Mouse (Mus musculus) left cerebral cortex, adult 8-10 months (tissue): ENCODE results near the gene Cdk5rap2. TPM values are rescaled to one million over a fixed set of nuclear protein-coding genes. Genes with fewer than 3 reads are reported as not detected.
A peak's percentile ranks its signal among the peaks of the same experiment; 100 is the strongest.

Source experiments
- DNase-seq, 2 experiments: peaks; one replicate each; pipeline ENCODE4 v3.0.0; 2022; ENCODE audit warnings: low spot score in 2 of 2
- total RNA-seq, 4 experiments: library from RNA; stranded (reverse); gene quantifications; 2 replicates each; pipeline ENCODE4 v1.2.4; 2022

Cdk5rap2 gene
- total RNA-seq, 4 experiments from 2014 or later = 8.0 to 12.0 (median 11.0) TPM

DNA sequence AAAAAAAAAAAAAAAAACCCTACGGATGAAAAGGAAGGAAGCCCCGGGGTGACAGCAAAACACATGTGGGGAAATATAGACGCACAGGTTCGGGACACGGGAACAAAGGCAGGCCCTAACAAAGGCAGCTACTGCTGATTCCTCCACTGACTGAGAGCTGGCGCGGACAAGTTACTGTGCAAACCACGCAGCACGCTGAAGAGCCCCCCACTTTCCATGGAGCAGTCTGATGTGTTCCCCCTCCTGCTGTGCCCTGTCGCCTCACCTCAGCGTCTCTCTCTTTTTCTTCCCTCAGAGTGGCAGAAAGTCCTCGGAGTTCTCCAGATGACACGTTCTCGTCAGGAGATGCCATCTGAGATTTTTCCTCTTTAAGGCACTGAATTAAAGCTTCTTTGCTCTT, 55.8 kb downstream of the Cdk5rap2 start:
- DNase-seq = no peak

DNA sequence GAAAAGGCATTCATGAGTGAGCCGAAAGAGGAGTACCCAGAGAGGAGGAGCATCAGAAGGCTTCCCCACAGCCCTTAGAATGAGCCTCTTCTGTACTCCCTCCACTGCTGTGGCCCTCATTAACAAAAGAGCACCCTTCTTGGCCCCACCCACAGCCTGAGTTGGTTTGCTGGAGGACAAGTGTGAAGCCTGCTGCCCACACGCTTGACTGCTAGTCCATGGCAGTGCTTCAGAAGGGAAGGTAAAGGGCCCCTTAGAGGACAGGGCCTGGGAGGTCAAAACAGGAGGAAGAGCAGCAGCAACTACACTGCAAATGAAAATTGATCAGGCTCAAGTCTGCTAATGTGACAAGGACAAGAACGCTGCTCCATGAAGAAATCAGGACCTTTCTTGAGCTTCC, 56.6 kb downstream of the Cdk5rap2 start:
- DNase-seq = no peak

DNA sequence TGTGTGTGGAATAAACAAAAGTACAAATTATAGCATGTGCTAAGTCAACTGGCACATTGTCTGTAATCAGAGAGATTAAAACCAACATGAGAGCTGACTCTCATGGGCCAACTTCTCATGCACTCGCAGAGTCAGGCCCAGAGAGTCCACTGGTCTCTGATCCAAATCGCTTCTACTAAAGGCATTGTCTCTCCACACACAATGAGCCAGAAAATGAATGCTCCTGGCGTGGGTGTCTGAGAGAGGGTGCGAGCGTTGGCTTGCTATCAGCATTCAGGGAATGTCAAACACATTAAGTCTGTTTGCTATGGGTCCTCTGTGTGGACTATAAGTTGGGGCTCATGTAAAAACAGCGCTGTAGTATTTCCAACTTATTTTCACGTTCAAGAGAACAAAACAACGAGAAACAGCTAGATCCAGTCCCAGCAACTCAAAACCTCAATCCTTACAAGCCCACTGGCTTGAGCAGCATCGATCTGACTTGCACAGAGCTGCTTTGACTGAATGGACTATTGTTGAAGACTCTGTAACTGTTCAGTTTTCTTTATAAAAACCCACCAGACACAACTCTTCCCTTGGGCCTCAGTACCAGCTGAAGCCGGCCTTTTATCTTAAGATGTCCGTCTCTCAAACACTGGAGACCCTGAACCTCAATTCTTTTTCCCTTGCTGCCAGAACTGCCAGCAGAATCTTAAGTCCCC, 74.6 kb downstream of the Cdk5rap2 start:
- DNase-seq = no peak

DNA sequence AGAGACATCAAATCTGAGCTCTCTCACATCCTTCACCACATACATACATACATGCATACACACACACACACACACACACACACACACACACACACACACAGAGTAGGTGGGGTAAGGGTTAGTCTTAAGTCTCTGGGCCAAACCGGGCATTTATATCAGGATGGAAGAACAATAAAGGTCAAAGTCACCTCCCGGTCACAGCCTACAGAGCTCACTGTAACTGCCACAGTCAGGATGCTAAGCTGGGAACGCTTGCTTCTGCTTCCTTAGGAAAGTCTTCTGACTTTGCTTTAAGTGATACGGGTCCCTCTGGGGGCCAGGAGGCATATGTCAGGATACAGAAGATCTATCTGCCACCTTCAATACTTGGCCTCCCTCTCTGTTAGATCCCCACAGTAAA, 75.2 kb downstream of the Cdk5rap2 start:
- DNase-seq = no peak

DNA sequence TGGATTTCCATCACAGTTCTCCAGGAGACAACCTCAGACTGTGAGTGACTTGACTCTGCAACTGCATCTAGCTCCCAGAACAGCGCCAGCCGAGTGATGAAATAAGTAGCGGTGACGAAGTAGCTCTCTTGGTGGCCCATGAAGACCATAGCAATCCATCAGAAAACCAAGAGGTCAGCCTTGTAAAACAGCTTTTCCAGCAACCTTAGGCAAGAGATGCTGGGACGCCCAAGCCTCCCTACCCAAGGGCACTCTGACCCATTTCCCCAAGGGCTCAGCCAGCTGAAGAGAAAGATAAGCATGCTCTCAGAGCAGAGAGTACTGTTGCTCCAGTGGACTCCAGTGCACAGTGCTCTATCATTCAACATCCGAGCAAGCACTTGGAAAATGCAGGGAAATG, 77.3 kb downstream of the Cdk5rap2 start:
- DNase-seq = no peak

DNA sequence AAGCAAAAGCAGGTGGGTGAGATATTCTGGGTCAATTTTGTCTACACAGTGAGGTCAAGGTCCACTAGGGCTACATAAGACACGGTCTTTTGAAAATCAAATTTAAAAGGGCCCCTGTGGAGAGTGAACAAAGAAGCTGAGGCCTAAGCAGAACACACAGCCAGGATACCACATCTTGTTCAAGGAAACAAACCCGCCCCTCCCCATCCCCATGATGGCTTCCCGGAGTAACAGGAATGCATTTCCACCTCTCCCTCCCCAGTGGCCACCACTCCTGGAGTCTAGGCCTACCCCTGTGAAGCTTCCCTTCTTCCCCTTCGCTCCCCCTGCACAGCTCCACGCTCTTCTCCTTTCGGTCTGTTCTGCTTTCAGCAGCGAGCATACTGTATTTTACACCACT, 77.7 kb downstream of the Cdk5rap2 start:
- DNase-seq = no peak

DNA sequence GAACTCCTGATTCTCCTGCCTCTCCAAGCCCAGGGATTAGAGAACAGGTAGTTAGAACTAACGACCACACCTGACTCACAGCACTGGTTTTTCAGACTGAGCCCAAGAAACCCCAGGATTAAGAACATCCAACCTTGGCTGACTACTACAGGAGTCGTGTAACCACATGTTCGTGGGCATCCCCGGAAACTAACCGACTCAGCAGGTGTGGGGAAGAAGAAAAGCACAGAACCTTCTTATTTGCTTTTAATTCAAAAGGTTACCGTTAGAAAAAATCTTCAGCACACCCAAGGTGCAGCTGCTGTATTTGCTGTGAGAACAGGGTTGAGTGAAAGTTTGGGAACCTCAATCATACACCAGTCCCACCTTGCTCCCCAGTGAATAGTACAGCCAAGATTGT, 79.1 kb downstream of the Cdk5rap2 start:
- DNase-seq = no peak

DNA sequence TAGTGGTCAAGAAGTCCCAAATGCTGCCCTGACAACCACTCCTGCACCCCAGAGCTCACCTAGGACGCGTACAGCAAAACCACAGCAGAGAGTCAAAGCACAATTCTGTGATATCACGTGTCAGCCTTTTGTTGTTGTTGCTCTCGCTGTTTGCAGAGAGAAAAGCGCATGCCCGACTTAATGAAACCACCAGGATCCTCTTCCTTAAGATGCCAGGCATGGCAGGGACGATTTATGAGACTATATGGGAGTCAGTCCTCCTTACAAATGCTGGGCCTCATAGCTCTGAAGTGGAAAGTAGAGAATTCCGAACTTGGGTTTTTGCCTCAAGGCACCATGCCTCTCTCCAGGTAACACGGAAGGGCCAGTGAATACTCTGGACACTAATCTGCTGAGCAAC, 82.2 kb downstream of the Cdk5rap2 start:
- DNase-seq = no peak

DNA sequence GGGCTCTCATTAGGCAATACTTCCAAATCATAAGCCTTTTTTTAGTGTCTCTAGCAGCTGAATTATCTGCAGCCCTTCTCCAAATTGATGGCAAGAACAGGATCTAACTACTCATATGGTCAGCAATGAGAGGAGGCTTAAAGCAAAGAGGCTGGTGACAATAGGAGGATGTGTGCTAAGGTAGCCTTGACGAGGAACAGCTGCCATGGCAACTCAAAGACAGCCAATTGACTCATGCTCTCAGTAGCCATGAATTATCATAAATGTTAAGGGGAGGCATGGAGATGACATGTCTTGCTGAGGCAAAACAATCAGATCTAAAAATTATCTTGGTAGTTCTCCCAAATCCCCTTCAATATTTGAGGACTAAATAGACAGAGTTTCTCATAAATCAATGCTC, 82.8 kb downstream of the Cdk5rap2 start:
- no peak for DNase-seq

DNA sequence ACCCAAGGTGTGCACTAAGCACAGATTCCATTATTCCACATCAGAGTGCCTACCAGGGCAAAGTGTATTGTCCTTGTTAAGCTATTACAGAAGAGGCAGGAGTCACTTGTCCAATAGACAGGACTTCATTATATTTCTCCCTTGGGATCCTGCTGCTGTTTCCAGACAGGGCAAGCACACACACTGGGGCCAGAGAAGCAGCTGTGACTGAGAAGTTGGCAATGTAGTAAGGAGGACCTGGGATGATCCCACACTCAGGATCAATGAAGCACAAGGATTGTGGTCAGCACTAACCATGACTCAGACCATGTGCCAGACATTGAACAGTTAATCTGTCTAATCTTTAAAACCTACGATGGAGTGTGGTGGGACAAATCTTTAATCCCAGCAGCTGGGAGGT, 88.7 kb downstream of the Cdk5rap2 start:
- no peak for DNase-seq

DNA sequence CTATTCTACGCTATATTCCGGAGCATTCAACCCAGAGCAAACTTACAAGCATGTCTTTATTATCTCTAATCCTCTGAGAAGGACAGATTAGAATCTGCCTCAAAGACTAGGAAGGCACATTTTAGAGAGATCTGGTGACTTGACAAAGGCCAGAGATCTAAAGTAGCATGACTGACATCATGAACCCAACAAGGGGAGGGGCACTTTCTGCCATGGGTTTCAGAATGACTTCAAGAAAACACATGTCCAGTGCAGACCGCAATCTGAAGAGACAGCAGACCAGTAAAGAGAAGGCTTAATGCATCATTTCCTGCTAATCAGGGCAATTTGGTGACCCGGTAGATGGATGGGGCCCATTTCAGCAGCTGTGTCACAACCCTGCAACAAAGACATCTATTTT, 98.1 kb downstream of the Cdk5rap2 start:
- DNase-seq = no peak

DNA sequence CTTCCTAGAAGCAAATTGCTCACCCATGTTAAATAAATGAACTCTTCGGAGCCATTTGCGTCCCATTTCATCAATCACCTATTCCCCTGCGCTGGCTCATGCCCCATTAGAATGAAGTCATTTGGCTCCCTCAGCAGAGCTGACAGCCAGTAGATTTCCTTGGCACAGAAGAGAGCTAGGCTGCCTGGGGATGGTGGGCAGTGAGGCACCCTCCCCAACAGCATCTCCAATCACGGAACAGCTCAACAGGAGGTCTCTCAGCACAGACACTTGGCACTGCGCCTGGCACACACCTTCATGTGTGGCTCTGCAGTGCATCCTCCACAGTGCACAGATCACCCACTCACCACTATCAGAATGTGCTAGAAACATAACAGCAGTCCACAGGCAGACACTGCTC, 98.7 kb downstream of the Cdk5rap2 start:
- peak; percentile 47 to 85 for DNase-seq

DNA sequence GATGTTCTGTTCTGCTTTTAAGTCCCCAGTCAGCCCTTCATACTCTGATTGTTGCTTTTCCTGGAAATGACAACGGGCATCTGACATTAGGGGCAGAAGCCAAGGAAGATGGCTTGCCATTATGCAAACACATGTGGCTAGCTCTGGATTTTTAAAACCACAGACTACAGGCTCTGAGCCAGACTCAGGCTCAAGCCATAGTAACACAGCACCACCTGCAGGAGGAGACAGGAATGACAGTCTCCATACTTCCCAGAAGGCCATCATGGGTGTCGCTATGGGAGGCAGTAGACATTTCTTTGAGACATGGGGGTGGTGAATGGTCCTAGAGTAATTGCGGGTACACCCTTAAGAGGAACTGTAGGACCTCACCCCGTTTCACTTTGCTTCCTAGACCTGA, 103.0 kb downstream of the Cdk5rap2 start:
- peak; percentile 49 to 80 for DNase-seq

DNA sequence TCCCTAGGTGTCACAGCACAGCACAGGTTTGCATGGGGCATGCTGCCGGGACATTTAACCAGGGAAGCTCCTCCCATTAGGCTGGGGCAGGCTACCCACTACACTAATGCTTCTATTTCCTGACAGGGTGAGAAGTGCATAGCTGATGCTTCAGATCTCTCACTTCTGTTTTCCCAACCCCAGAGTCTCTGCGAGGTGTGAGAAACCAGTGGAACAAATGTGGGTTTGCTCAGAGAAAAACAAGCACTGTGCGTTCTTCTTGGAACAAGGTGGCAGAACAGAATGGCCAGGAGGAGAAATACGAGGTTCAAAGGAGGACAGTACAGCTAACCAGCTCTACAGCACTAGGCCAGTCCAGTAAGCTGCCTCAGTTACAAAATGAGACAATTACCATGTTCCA, 106.4 kb downstream of the Cdk5rap2 start:
- no peak for DNase-seq

DNA sequence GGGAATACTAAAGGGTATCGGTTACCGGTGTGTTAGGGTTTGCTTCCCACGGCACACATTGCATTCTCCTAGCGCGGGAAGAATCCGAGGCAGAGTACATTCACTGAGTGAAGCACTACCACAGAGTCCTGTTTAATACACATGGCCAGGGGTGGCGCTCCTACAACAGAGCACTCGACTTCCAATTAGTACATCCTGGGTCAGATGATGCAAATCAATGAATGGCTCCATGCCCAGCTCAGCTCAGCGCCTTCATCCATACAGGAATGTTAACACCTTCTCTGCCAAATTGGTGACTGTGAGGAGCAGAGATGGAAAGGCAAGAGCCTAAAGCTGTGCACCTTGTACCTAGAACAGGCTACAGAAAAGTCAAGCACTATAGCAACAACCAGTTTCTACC, 109.1 kb downstream of the Cdk5rap2 start:
- DNase-seq = no peak

DNA sequence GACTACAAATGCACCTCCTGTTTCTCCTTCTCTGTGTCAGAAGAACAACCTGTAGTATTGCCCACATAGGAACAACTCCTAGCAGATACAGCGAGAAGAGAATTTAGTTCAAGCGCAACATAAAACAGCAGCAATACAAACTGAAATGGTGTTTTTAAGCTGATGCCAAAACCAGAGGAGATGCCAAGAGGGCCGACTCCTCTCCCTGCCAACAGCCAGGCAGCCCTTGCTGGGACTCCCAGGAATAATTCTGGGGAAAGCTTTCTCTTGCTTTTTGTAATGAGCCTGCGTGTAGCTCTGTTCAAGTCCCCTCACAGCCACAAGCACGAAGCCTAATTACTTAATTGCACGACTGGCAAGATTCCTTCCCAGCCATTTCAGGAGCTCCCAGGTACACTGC, 120.9 kb downstream of the Cdk5rap2 start:
- no peak for DNase-seq

DNA sequence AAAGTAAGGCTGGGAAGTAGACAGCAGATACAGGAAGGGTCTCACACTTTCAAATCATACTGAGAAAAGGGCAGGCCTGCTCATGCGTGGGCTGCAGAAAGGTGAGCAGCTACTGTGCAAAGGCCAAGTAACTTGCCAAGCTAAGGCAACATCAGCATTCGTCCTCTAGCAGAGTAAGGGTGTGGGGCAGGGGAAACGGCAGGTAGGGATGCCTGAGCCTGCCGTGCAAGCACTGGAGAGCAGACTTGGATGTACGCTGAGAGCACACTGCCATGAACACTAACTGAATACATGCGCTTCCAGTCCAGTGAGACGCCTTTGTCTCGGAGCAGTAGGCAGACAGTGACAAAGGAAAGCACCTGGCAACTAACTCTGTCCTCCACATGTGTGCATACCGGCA, 127.1 kb downstream of the Cdk5rap2 start:
- no peak for DNase-seq

DNA sequence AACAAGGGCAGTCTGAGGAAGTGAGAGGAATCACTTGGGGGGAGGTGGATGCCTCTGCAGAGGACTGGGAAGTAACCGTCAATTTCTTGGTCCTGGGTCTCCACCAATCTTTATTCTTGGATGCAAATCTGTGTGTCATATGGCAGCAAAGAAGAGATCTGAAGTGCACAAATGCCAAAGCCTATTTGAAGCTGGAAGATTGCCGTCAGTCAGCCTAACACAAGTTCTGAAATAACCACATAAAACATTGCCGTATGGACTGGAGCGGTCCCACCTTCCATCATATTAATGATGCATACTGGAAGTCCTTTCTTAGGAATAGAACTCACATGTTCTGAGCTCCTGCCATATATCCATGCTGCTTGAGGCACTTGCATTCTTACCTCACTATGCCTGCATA, 131.4 kb downstream of the Cdk5rap2 start:
- no peak for DNase-seq

DNA sequence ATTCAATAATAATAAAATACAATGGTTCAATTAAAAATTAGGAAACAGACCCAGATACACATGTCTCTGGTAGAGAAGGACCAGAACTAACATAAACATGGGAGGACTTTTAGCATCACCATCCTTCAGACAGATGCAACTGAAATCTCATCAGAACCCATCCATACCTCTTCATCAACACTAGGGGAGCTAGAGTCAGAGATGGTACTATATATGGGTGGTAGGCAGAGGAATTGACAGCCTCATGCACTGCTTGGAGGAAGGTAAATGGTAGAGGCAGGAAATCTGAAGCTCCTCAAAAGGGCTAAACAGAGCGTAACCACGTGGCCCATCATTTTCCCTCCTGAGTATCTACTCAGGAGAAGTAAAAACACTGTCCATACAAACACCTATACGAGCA, 132.2 kb downstream of the Cdk5rap2 start:
- no peak for DNase-seq

DNA sequence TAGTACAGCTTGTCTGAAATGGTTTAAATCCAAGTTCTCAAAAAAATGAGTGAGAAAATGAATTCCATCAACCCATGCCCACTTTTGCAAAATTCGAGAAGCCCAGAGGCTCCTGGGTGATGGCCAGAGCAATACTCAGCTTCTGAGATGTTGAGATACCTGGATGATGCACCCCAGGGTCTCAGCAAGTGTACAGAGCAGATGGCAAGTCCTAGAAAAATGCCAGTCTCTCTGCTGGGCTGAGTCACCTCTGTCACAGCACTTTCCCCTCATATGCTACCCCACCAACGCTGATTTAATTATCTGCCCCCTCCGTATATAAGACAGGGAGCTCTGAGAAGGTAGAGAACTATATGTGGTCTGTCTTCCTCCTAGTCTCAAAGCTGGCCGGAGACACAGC, 137.3 kb downstream of the Cdk5rap2 start:
- no peak for DNase-seq

DNA sequence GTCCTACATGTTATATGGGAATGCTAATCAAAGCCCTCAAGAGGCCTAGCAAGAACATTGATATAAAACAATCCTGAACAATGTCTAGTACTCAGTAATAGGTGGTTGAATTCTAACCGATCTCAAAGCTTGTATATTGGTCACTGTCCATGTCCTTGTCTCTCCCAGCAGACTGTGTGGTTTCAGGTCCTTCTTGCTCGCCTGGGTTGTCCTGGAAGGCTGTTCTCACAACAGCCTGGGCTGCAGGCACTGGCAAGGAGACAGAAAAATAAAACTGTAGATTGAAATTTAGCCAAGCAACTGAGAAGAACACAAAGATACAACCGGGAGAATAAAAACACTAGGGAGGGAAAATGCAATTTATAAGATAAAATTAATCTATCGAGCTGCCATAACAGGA, 137.7 kb downstream of the Cdk5rap2 start:
- DNase-seq = no peak

DNA sequence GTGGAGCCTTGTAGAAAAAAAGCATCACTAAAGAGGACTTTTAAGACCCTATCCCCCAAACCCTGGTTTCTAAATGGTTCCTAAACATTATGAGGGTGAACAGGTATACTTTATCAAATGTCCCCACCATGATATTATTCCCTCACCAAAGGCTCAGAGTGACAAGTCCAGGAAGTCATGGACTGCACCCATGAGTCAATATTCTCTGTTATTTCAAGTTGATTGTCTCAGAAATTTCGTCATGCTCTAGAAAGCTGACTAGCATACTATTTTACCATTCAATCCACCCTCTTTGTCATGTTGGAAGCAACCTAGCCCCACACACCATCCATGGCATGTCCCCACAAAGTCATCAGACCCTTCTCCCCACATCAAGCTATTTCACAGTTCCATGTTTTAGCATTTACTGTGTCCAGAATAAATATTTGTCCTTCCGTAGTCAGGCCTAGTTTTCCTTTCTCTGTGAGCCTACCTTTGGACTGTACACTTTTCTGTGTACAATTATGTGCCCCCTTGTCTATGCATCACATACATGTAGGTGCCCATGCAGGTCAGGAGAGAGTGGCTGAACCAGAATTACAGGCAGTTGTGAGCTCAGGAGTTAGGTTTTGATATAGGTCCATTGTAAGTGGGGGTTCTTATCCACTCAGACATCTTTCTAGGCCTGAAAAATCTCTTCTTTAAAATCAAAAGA, 142.9 kb downstream of the Cdk5rap2 start:
- no peak for DNase-seq

DNA sequence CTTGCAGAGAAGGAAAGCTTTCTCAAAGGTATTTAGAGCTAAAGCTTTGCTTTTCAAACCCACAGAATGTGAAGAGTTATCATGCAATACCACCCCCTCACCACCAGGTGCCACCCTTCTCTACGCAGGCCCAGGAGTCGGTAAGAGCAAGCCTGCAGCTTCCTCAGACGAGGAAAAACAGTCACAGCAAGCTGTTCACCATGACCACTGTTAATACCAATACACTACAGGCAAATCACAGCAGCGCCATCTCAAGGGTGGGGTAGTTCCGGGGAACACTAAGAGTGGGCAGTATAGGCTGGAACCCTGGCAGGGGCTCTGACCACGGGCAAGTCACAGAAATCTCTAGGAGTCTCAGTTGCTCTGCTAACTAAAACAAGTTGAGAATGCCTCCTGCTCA, 145.0 kb downstream of the Cdk5rap2 start:
- no peak for DNase-seq
